Mouse (Mus musculus): ENCODE measurements around the gene Vmn1r231.

Gene Vmn1r231

GRCm38 (mm10) chr17:20904991-20905390 lies at the start of gene Vmn1r231:
Gene Vmn1r231 (minus strand): TSS chr17:20905091.
- in situ Hi-C loops (cut with MboI, MseI): no loop called here

GRCm38 (mm10) chr17:20946636-20947035 lies 41.7 kb upstream of the Vmn1r231 start:
- in situ Hi-C loops (cut with MboI, MseI): loop anchor here (5.0 to 10.0 kb wide), 2 partner anchors 618 to 1421 kb away; partner anchors contain the start of gene Zfp948

GRCm38 (mm10) chr17:20946026-20946565 lies 41.2 kb upstream of the Vmn1r231 start:
- in situ Hi-C loops (cut with MboI, MseI): loop anchor here (5.0 to 10.0 kb wide), 2 partner anchors 619 to 1421 kb away; partner anchors contain the start of gene Zfp948

DNA sequence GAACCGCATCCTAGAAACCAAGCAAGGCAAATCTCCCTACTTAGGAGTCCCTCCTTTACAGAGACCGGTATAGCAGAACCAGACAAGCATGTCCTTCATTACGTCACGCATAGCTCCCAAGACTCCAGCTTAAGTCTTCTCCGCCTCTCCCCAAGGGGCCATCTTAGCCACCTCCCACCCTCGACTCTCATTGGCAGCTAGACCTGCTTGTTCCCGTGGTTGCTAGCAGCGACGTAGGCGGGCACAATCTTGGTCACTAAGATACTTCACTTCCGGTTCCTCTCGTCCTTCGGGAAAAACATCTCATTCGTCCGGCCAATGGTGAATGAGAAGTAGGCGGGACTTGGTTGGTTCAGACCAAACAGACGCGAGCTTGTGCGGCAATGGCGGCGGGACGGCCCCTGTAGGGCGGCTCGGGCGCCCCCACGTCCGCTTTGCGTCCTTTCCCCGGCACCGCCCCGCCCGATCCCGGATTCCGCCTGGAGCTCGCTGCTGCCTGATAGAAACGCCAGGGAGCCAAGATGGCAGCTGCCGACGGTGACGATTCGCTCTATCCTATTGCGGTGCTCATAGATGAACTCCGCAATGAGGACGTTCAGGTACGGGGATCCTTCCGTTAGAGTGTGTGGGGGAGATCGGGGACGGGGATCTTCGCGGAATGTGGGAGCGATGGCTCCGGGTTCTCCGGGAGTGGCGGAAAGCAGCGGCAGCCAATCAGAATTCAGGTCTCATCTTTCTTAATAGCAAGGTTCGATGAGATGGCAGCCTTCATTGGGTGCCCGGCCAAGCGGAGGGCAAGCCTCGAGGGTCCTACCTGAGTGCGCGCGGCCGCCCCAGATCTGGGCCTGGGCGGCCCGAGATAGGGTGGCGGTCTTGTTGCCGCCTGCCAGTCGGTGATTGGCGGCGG lies 40.3 kb upstream of the Vmn1r231 start, which contains the start of gene Ppp2r1a:
Ppp2r1a (plus strand) TSS at position 327 of the 907 bp plus-strand sequence.
- in situ Hi-C loops (cut with MboI, MseI): loop anchor here (5.0 to 10.0 kb wide), 2 partner anchors 620 to 1422 kb away; partner anchors contain the start of gene Zfp948

DNA sequence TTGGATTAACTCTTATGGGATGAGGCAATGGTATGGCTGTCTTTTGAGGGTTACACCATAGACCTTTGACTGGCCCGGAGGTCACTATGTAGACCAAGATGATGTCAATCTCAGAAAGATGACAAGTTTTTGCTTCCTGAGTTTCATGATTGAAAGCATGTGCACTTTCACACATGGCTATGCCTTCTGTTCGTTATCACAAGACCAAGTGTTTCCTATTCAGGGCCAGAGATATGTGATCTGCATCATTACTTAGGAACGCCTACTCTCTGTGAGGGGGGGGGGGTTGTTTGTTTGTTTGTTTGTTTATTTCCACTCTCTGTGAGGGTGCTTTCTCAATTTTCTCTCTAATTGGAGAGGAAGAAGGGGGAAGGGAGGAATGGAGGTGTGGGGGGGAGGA lies 39.3 kb upstream of the Vmn1r231 start:
- in situ Hi-C loops (cut with MboI, MseI): loop anchor here (10.0 kb wide), 1 partner anchor 621 kb away; the partner anchor contains the start of gene Zfp948

- in situ Hi-C loops (cut with MboI, MseI): no loop called here
These were observed 14.7 kb upstream of the Vmn1r231 start, which contains the start of gene Vmn1r232 for GRCm38 (mm10) chr17:20919614-20920013. Gene Vmn1r232 (minus strand): TSS chr17:20919714.

DNA sequence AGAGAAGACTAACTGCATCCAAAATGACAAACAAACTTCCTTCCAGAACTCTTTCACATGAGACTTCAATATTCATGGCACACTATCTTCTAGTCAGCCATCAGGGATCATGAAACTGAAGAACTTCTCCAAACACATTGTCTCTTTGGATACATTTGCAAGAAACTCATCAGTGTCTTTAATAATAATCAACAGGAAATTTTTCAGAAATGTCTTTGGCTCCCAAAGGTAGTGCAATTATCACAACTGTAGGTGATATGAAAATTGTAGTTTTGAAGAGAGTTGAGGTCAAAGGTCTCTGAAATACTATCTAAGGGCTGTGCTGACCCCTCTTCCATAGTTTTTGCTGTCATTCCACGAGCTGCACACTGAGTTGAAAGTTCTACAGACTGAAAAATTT lies 64.7 kb downstream of the Vmn1r231 start, which contains the start of gene Vmn1r230:
Vmn1r230 (plus strand) TSS at position 301 of the 400 bp plus-strand sequence.
- in situ Hi-C loops (cut with MboI, MseI): no loop called here

Data from T-helper 1 cell (primary cell).